Mouse (Mus musculus) embryonic facial prominence, embryonic 10.5 days (tissue): ENCODE measurements around the gene Pccb. TPM values are rescaled to one million over a fixed set of nuclear protein-coding genes. Genes with fewer than 3 reads are reported as not detected.

Source experiments
- DNase-seq: peaks from one replicate; pipeline ENCODE4 v3.0.0-alpha.2; 2017; ENCODE audit warnings: low spot score
- H3K27ac ChIP-seq: fragments of 300-500 bp; sonication (generic); replicated peaks from 2 replicates; pipeline ENCODE4 v1.5.1; 2016; ENCODE audit warnings: mild to moderate bottlenecking
- H3K27me3 ChIP-seq: fragments of 300-500 bp; sonication (generic); replicated peaks from 2 replicates; pipeline ENCODE4 v1.6.1; 2016; ENCODE audit warnings: low read depth, mild to moderate bottlenecking; ENCODE audit not compliant: poor library complexity, severe bottlenecking
- H3K36me3 ChIP-seq: fragments of 300-500 bp; sonication (generic); replicated peaks from 2 replicates; pipeline ENCODE4 v1.6.1; 2016; ENCODE audit warnings: mild to moderate bottlenecking, moderate library complexity
- H3K4me1 ChIP-seq: fragments of 300-500 bp; sonication (generic); 2 replicates; pipeline ENCODE4 v1.6.1; 2016
- H3K4me3 ChIP-seq: fragments of 300-500 bp; sonication (generic); 2 replicates; pipeline ENCODE4 v1.5.1; 2016; ENCODE audit warnings: mild to moderate bottlenecking, moderate library complexity
- H3K9me3 ChIP-seq: fragments of 300-500 bp; sonication (generic); 2 replicates; pipeline ENCODE4 v1.6.1; 2016; ENCODE audit warnings: mild to moderate bottlenecking
- WGBS: fragments of 180-500 bp; shearing (Covaris S2); methylation state at CpG from one replicate; pipeline ENCODE4 v1.1.7; 2016; 5-methylcytosine and 5-hydroxymethylcytosine counted together
- polyA plus RNA-seq: library from polyadenylated mRNA; unstranded; fragments of >200 nt; fragmentation: Nextera tagmentation; extraction: Ambion mirVana; gene quantifications from 2 replicates; pipeline ENCODE4 v1.2.1, GENCODE M21; 2016

The Pccb gene
- polyA plus RNA-seq, 1 experiment from 2014 or later: 14.4 TPM

DNA sequence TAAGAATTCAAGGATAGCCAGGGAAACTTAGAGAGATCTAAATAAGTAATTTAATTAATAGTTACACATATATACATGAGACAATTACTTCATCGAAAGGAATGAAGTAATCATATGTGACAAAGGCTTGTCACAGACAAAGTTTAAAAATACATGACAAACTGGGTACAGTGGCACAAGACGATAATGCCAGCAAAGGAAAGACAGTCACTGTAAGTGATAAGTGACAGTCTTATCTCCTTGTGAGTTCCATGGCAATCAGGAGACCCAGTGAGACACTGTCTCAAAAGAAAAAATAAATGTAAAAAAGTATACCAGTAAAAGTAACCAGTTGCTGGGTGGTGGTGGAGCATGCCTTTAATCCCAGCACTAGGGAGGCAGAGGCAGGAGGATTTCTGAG, 37.6 kb downstream of the Pccb start:
- Histone ChIP-seq H3K9me3 (no peaks in the 10 kb centered on the region), H3K36me3 (peaks cover 43% of the 10 kb centered on the region), H3K4me1 (no peaks in the 10 kb centered on the region), H3K27ac (no peak overlapping the region), H3K4me3 (no peak overlapping the region), H3K27me3 (no peaks in the 10 kb centered on the region)
- 96% methylated on average over 2 of the region's 2 CpGs for WGBS
- no peak for DNase-seq

- no peaks in the 10 kb centered on the region for H3K4me1 ChIP-seq
- H3K27ac ChIP-seq: no peak overlapping the region
- DNase-seq: no peak
- H3K9me3 ChIP-seq: peaks cover 10% of the 10 kb centered on the region; the same call in 1 of the 2 replicates
- H3K36me3 ChIP-seq: peaks cover 50% of the 10 kb centered on the region
- H3K27me3 ChIP-seq: no peaks in the 10 kb centered on the region
- WGBS: 83% methylated on average over 4 of the region's 4 CpGs
- no peak overlapping the region for H3K4me3 ChIP-seq
These were observed 40.8 kb downstream of the Pccb start for GRCm38 (mm10) chr9:100993937-100994336.

- Histone ChIP-seq H3K27ac (no peak overlapping the region), H3K27me3 (no peaks in the 10 kb centered on the region), H3K4me1 (no peaks in the 10 kb centered on the region), H3K9me3 (peaks cover 12% of the 10 kb centered on the region; the same call in 1 of the 2 replicates), H3K4me3 (no peak overlapping the region), H3K36me3 (peaks cover 46% of the 10 kb centered on the region)
- 94% methylated on average over 2 of the region's 2 CpGs for WGBS
- no peak for DNase-seq
These were observed 42.5 kb downstream of the Pccb start for GRCm38 (mm10) chr9:100992191-100992590.

GRCm38 (mm10) chr9:100991321-100991720, 43.4 kb downstream of the Pccb start:
- no peaks in the 10 kb centered on the region for H3K4me1 ChIP-seq
- no peaks in the 10 kb centered on the region for H3K27me3 ChIP-seq
- WGBS: 97% methylated on average over 2 of the region's 2 CpGs
- H3K27ac ChIP-seq: no peak overlapping the region
- H3K9me3 ChIP-seq: peaks cover 12% of the 10 kb centered on the region; the same call in 1 of the 2 replicates
- DNase-seq: no peak
- H3K36me3 ChIP-seq: peaks cover 46% of the 10 kb centered on the region
- no peak overlapping the region for H3K4me3 ChIP-seq

DNA sequence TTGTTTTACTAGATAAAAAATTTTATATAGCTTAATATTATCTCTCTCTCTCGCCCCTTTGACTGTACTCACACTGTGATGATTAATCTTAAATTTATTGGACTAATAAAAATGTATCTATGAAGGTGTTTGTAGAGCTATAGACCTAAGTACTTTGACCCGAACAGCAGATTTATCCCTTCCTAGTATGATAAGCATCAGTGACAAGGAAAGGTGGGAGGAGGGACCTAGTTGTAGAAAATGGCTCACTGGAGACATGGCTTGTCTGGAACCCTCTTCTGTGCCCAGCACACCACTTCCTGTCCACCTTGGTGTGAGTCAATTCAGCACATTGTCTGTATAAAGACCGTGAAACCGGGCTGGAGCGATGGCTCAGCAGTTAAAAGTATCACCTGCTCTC, 44.1 kb downstream of the Pccb start:
- 91% methylated on average over 5 of the region's 5 CpGs for WGBS

DNA sequence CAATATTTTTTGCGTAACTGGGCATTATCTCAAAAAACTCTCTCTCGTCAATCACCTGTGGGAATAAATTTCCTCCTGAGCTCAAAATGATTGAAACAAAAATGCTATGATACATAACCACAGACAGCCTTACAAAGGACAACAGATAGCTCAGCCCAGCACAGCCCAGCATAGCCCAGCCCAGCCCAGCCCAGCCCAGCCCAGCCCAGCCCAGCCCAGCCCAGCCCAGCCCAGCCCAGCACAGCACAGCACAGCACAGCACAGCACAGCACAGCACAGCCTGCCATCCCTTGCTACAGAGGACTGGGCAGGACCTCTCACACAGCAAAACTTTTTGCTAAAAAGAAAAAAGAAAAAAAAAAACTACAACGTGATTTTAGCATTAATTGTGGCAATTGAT, 46.8 kb downstream of the Pccb start:
- no peak overlapping the region for H3K4me3 ChIP-seq
- H3K4me1 ChIP-seq: no peaks in the 10 kb centered on the region
- peaks cover 12% of the 10 kb centered on the region; the same call in 1 of the 2 replicates for H3K9me3 ChIP-seq
- H3K27me3 ChIP-seq: no peaks in the 10 kb centered on the region
- peaks cover 53% of the 10 kb centered on the region for H3K36me3 ChIP-seq
- 92% methylated on average over 3 of the region's 3 CpGs for WGBS
- no peak overlapping the region for H3K27ac ChIP-seq
- no peak for DNase-seq

More for the DNA sequence above, 44.1 kb downstream of the Pccb start:
- H3K4me1 ChIP-seq: no peaks in the 10 kb centered on the region
- no peak for DNase-seq
- H3K27me3 ChIP-seq: no peaks in the 10 kb centered on the region
- no peak overlapping the region for H3K27ac ChIP-seq
- H3K36me3 ChIP-seq: peaks cover 50% of the 10 kb centered on the region
- H3K9me3 ChIP-seq: peaks cover 12% of the 10 kb centered on the region; the same call in 1 of the 2 replicates
- no peak overlapping the region for H3K4me3 ChIP-seq

GRCm38 (mm10) chr9:100987006-100987405, 47.7 kb downstream of the Pccb start:
- H3K4me3 ChIP-seq: no peak overlapping the region
- no peaks in the 10 kb centered on the region for H3K4me1 ChIP-seq
- peaks cover 12% of the 10 kb centered on the region; the same call in 1 of the 2 replicates for H3K9me3 ChIP-seq
- H3K36me3 ChIP-seq: peaks cover 53% of the 10 kb centered on the region
- H3K27ac ChIP-seq: no peak overlapping the region
- no peaks in the 10 kb centered on the region for H3K27me3 ChIP-seq
- no peak for DNase-seq
- 93% methylated on average over 5 of the region's 5 CpGs for WGBS

DNA sequence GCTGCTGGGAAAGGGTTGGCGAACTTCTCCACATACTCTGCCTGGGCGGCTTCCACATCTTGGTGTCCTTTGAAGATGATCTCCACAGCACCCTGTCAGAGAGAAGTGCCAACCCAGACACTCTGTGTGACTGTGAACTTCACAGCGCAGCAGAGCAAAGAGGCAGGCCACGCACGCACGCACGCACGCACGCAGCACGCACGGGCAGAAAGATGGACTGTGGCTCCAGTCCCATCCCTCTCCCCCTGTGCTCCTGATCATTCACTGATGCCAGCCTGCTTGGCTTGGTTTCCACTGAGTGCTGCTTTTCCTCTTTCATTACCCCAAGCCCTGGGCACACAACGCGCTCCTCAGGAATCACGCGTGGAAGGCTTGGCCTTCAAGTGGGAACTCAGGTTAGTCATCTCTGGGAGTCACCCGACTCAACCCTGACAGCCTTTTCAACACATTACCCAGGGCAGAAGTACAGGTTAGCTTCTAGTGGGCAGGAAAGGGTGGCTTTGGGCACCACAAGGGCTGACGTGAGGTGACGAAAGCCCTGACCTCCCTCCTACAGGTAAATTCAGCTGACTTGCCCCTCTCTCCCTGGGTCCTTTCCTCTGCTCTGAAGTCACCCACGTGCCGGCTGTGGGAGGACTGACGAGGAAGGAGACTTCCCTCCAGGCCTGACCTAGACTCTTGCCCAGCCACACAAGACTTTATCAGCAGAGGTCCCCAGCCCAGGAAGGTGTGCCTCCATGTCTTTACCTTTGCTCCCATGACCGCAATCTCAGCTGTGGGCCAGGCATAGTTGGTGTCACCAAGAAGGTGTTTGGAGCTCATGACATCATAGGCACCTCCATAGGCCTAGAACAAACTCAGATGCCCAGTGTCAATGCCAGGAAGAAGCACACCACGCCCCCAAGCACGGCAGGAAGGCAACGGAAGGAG, 50.1 kb downstream of the Pccb start:
- Histone ChIP-seq H3K36me3 (peaks cover 48% of the 10 kb centered on the region), H3K27ac (no peak overlapping the region), H3K9me3 (peaks cover 9% of the 10 kb centered on the region; the same call in 1 of the 2 replicates), H3K4me1 (no peaks in the 10 kb centered on the region), H3K4me3 (no peak overlapping the region), H3K27me3 (no peaks in the 10 kb centered on the region)
- DNase-seq: no peak
- WGBS: 94% methylated on average over 25 of the region's 25 CpGs

DNA sequence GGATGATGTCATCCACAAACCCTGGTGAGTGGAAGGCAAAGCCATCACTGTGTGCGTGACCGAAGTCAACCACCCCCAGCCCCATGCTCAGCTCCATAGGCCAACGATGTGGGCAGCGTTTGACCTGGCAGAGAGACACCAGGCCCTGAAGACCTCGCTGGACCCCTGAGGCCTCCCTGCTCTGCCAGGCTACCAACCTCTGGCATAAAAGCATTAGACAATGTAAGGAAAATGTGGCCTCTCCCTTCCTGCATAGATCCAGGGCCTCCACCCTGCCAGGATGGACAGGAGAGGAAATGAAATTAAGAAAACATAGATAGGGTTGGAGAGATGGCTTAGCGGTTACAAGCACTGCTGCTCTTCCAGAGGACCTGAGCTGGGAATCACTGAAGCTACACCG, 51.9 kb downstream of the Pccb start:
- WGBS: 92% methylated on average over 7 of the region's 7 CpGs
- Histone ChIP-seq H3K9me3 (no peaks in the 10 kb centered on the region), H3K27ac (no peak overlapping the region), H3K27me3 (no peaks in the 10 kb centered on the region), H3K4me1 (no peaks in the 10 kb centered on the region), H3K4me3 (no peak overlapping the region), H3K36me3 (peaks cover 36% of the 10 kb centered on the region)
- DNase-seq: no peak

DNA sequence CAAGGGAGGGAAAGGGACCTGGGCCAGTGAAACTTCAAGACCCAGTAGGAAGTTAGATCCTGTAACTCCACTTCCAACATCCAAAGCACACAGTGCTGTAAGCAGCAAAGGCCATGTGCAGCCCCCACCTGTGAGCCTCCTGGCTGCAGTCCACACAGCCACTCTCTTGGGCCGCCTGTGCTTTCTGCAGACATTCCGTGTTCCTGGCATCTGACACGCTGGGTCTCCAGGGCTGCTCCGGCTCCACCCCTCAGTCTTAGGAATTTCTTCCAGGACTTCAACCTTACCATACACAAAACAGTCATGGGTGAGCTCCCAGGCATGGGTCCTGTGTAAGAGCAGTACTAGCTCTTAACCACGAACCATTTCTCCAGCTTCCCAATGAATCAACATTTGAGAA, 55.4 kb downstream of the Pccb start:
- DNase-seq: no peak
- WGBS: 86% methylated on average over 5 of the region's 5 CpGs
- H3K27me3 ChIP-seq: no peaks in the 10 kb centered on the region
- no peak overlapping the region for H3K27ac ChIP-seq
- no peaks in the 10 kb centered on the region for H3K4me1 ChIP-seq
- H3K36me3 ChIP-seq: peaks cover 15% of the 10 kb centered on the region; the same call in 1 of the 2 replicates
- no peak overlapping the region for H3K4me3 ChIP-seq
- H3K9me3 ChIP-seq: no peaks in the 10 kb centered on the region

GRCm38 (mm10) chr9:100978666-100979065, 56.0 kb downstream of the Pccb start:
- Histone ChIP-seq H3K27me3 (no peaks in the 10 kb centered on the region), H3K9me3 (no peaks in the 10 kb centered on the region), H3K36me3 (peaks cover 10% of the 10 kb centered on the region; the same call in 1 of the 2 replicates), H3K4me3 (no peak overlapping the region), H3K4me1 (no peaks in the 10 kb centered on the region), H3K27ac (no peak overlapping the region)
- 93% methylated on average over 5 of the region's 5 CpGs for WGBS
- no peak for DNase-seq

DNA sequence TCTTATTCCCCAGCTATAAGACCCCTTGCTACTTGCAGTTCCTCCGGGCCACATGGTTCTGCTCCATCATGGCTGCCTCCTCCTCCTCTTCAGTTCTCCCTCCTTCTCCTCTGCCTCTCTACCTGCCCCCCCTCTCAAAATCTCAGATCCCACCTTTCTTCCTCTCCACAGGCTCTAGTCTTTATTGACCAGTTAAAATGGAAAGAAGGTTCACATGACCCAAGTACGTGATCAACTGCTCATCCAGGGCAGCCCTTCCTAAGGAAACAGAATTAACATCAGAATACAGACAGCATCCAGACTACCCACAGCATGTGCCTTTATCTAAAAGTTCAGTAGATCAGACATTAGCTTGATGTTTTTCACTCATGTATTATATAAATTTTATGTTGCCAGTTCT, 65.2 kb downstream of the Pccb start:
- H3K36me3 ChIP-seq: no peaks in the 10 kb centered on the region

DNA sequence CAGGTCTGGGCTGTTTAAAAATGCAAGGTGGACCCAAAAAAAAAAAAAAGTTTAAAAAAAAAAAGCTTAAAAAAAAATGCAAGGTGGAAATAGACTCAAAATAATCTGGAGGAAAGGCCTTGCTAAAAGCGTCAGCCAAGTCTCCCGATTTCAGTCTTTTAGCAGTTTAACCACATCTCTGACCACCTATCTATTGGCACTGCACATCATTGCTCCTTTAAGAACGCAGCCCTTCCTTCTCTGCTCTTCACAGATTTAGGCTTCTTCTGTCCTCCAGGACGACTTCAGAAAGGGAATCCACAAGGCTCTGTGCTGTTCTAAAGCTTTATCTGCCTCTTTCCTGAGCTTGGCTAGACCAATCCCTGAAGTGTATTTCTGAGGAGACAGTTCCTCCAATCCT, 70.6 kb downstream of the Pccb start:
- no peaks in the 10 kb centered on the region for H3K9me3 ChIP-seq
- peaks cover 13% of the 10 kb centered on the region for H3K36me3 ChIP-seq
- H3K27ac ChIP-seq: no peak overlapping the region
- no peak overlapping the region for H3K4me3 ChIP-seq
- no peaks in the 10 kb centered on the region for H3K27me3 ChIP-seq
- DNase-seq: no peak
- WGBS: 71% methylated on average over 4 of the region's 4 CpGs
- peaks cover 4% of the 10 kb centered on the region; the same call in 1 of the 2 replicates for H3K4me1 ChIP-seq

More for the DNA sequence above, 65.2 kb downstream of the Pccb start:
- Histone ChIP-seq H3K9me3 (no peaks in the 10 kb centered on the region), H3K27ac (no peak overlapping the region), H3K4me1 (no peaks in the 10 kb centered on the region), H3K4me3 (no peak overlapping the region), H3K27me3 (no peaks in the 10 kb centered on the region)
- WGBS: 92% methylated on average over 2 of the region's 2 CpGs
- no peak for DNase-seq
